Mouse (Mus musculus) small intestine, adult 2 months (tissue): ENCODE measurements around the gene Wdr62.

ENCODE experiments used
- CTCF ChIP-seq: fragments of 200-500 bp; IDR thresholded peaks from 2 replicates; pipeline ENCODE4 v1.5.1; 2012; ENCODE audit warnings: low read depth, mild to moderate bottlenecking, control low read depth, inconsistent platforms, low read length, moderate library complexity, mixed read lengths; ENCODE audit not compliant: insufficient replicate concordance, insufficient read length; ENCODE audit errors: extremely low read depth
- POLR2A ChIP-seq: fragments of 200-500 bp; IDR thresholded peaks from 2 replicates; pipeline ENCODE4 v1.6.1; 2012; ENCODE audit warnings: low read depth, mild to moderate bottlenecking, control low read depth, inconsistent platforms, low read length, moderate library complexity

DNA sequence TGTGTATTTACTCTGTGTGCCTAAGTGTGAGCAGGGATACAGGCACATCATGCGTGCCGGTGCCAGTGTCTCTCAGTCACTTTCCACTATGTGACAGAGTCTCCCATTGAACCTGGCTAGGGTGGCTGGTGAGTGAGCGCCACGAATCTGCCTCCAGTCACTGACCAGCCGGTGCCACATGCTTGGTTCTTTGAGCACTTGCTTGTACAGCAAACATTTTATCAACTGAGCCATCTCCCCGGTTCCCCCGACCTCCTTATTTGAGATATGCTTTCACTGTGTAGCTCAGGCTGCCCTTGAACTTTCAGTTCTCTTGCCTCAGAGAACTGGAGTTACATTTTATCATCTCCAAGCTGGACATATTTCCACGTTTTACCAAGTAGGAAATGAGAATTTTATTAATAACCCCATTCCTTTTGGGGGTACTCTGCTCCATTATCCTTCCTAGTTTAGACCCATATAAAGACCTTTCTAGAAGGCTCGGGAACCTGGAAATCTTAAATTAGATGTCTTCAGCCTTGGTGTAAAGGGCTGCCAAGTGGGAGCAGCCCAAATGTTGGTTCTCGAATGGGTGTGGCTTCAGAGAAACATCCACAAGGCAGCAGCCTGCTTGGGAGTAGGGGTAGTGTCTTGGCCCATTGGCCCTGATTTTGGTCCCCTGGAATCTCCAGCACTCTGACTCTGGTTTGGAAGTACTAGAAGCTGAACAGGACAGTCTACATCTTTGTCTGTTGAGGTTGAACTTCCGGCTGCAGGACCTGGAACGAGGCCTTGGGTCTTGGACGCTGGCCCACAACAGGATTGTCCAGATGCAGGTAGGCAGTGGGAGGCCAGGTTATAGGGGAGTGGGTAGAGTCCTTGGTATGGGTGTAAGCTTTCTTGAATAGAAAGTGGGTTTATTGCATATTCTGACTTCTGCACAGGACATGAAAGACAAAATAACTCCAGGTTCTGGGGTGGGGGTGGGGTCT lies 35.6 kb upstream of the Wdr62 start:
- no peak for TF ChIP-seq POLR2A
- no peak for TF ChIP-seq CTCF
